Mouse (Mus musculus) adrenal gland, postnatal 36 days (tissue): ENCODE results near the gene Fndc3b. TPM values are rescaled to one million over a fixed set of nuclear protein-coding genes. Genes with fewer than 3 reads are reported as not detected.

ENCODE experiments used
- DNase-seq, 2 experiments: peaks; one replicate each; pipeline ENCODE4 v3.0.0; 2021; ENCODE audit warnings: mixed read lengths in 1 of 2
- long read RNA-seq, 2 experiments: library from polyadenylated mRNA; stranded (forward); transcript quantifications; one replicate each; pipeline ENCODE4 v2.0.0; 2021; ENCODE audit warnings: borderline sequencing depth in 2 of 2
- total RNA-seq, 2 experiments: library from RNA; stranded (reverse); gene quantifications; 2 replicates each; pipeline ENCODE4 v1.2.3; 2021

Gene Fndc3b
- total RNA-seq = 100 to 1,000 TPM; 127 to 174 TPM
- long read RNA-seq, experiment 1, full-length matches to known transcripts = 2 of 16 reads
- long read RNA-seq, experiment 1, partial matches to known transcripts = 8 of 16 reads
- long read RNA-seq, experiment 1, other reads (novel, unspliced or antisense) = 6 of 16 reads
- long read RNA-seq, experiment 2, partial matches to known transcripts = 1 of 3 reads
- long read RNA-seq, experiment 2, other reads (novel, unspliced or antisense) = 2 of 3 reads

GRCm38 (mm10) chr3:27710648-27711428, at the start of gene Fndc3b:
Gene Fndc3b (minus strand): TSS chr3:27711307.
- peak; percentile 95 to 96 for DNase-seq

- DNase-seq = peak; percentile 8 to 17
These were observed 49.2 kb upstream of the Fndc3b start for GRCm38 (mm10) chr3:27760278-27760677.

GRCm38 (mm10) chr3:27758976-27759375, 47.9 kb upstream of the Fndc3b start:
- DNase-seq = peak; percentile 4 to 23

GRCm38 (mm10) chr3:27751657-27752056, 40.5 kb upstream of the Fndc3b start:
- DNase-seq = peak; percentile 37 to 57

- DNase-seq = no peak
These were observed 40.0 kb upstream of the Fndc3b start for GRCm38 (mm10) chr3:27751156-27751555.

- DNase-seq = no peak
These were observed 34.5 kb upstream of the Fndc3b start for GRCm38 (mm10) chr3:27745651-27746050.

GRCm38 (mm10) chr3:27744754-27745153, 33.6 kb upstream of the Fndc3b start:
- no peak for DNase-seq

- no peak for DNase-seq
These were observed 32.4 kb upstream of the Fndc3b start for GRCm38 (mm10) chr3:27743271-27744145.

- DNase-seq = no peak
These were observed 31.0 kb upstream of the Fndc3b start for GRCm38 (mm10) chr3:27742124-27742523.

GRCm38 (mm10) chr3:27740136-27740535, 29.0 kb upstream of the Fndc3b start:
- DNase-seq = no peak

GRCm38 (mm10) chr3:27736180-27736579, 25.1 kb upstream of the Fndc3b start:
- DNase-seq = no peak

GRCm38 (mm10) chr3:27735113-27735512, 24.0 kb upstream of the Fndc3b start:
- no peak for DNase-seq

GRCm38 (mm10) chr3:27728798-27729782, 18.0 kb upstream of the Fndc3b start:
- DNase-seq = no peak

- no peak for DNase-seq
These were observed 17.1 kb upstream of the Fndc3b start for GRCm38 (mm10) chr3:27728176-27728575.

- DNase-seq = no peak
These were observed 14.6 kb upstream of the Fndc3b start for GRCm38 (mm10) chr3:27725752-27726151.

- no peak for DNase-seq
These were observed 13.1 kb upstream of the Fndc3b start for GRCm38 (mm10) chr3:27724208-27724607.

- no peak for DNase-seq
These were observed 7.8 kb upstream of the Fndc3b start for GRCm38 (mm10) chr3:27718829-27719365.

GRCm38 (mm10) chr3:27713971-27714370, 2.9 kb upstream of the Fndc3b start:
- DNase-seq = no peak

GRCm38 (mm10) chr3:27712421-27712820, 1.3 kb upstream of the Fndc3b start:
- DNase-seq = no peak

GRCm38 (mm10) chr3:27709906-27710647, 1.0 kb downstream of the Fndc3b start:
- peak; percentile 92 to 94 for DNase-seq
